Mouse (Mus musculus) adrenal gland, adult 18-20 months (tissue): Measurements from ENCODE around the gene Osbp. TPM values are rescaled to one million over a fixed set of nuclear protein-coding genes. Genes with fewer than 3 reads are reported as not detected.
A peak's percentile ranks its signal among the peaks of the same experiment; 100 is the strongest.

ENCODE experiments used
- DNase-seq, 2 experiments: peaks; one replicate each; pipeline ENCODE4 v3.0.0; 2021 to 2022; ENCODE audit warnings: low spot score in 2 of 2
- microRNA-seq, 2 experiments: library from miRNA; unstranded; fragments of <30 nt; microRNA quantifications; one replicate each; pipeline ENCODE4 v1.2.0; 2021; ENCODE audit warnings: borderline number of aligned reads in 2 of 2
- total RNA-seq, 2 experiments: library from RNA; stranded (reverse); gene quantifications; 1 replicate in 1 of 2; 2 replicates in 1 of 2; pipeline ENCODE4 v1.2.3; 2021

The Osbp gene
- total RNA-seq, 2 experiments from 2014 or later: 61.3 to 90.1 TPM

- DNase-seq: peak; percentile 64 to 70
Measured at GRCm38 (mm10) chr19:12010281-12010771, 44.6 kb downstream of the Osbp start.

GRCm38 (mm10) chr19:12010916-12011559, 45.3 kb downstream of the Osbp start:
- DNase-seq: peak; percentile 71 to 74

- DNase-seq: peak; percentile 87 to 90
Measured at GRCm38 (mm10) chr19:12011560-12012556, 46.1 kb downstream of the Osbp start.

GRCm38 (mm10) chr19:12012615-12013014, 46.9 kb downstream of the Osbp start:
- DNase-seq: no peak

- peak; percentile 59 to 65 for DNase-seq
Measured at GRCm38 (mm10) chr19:12013228-12013627, 47.5 kb downstream of the Osbp start.

- DNase-seq: no peak
Measured at GRCm38 (mm10) chr19:12015708-12016107, 50.0 kb downstream of the Osbp start.

- DNase-seq: no peak
Measured at GRCm38 (mm10) chr19:12016192-12016591, 50.5 kb downstream of the Osbp start.

GRCm38 (mm10) chr19:12024149-12024548, 58.4 kb downstream of the Osbp start:
- DNase-seq: no peak

- DNase-seq: no peak
Measured at GRCm38 (mm10) chr19:12025333-12025732, 59.6 kb downstream of the Osbp start.

- DNase-seq: no peak
Measured at GRCm38 (mm10) chr19:12026606-12027005, 60.9 kb downstream of the Osbp start.

GRCm38 (mm10) chr19:12037727-12038126, 72.0 kb downstream of the Osbp start:
- DNase-seq: no peak

- DNase-seq: no peak
Measured at GRCm38 (mm10) chr19:12041217-12041616, 75.5 kb downstream of the Osbp start, which contains the start of gene Olfr1423. Gene Olfr1423, minus strand, starts transcription at chr19:12041317.

- no peak for DNase-seq
Measured at GRCm38 (mm10) chr19:12043163-12043562, 77.4 kb downstream of the Osbp start.

Small RNA genes lying within 50 kb of the gene (microRNA-seq; reads per million reads assigned to microRNA genes)
- gene Mir6994: 1.8 to 4.3 reads per million in 2 experiments

Other genes with a start within 250 kb of the Osbp start
- gene Gif, start 218.4 kb upstream of the Osbp start, total RNA-seq: not detected
- gene Mrpl16, start 195.6 kb upstream of the Osbp start, total RNA-seq: 10 to 100 TPM; 63.6 to 72.3 TPM
- gene Stx3, start 146.5 kb upstream of the Osbp start, total RNA-seq: 1 to 10 TPM; 6.9 to 9.5 TPM
- gene Olfr1417, start 126.7 kb upstream of the Osbp start, total RNA-seq: not detected
- gene Olfr1418, start 104.9 kb upstream of the Osbp start, total RNA-seq: not detected
- not detected for gene Olfr1419, start 90.8 kb upstream of the Osbp start, total RNA-seq
- gene Olfr1420, start 79.4 kb upstream of the Osbp start, total RNA-seq: not detected
- gene Patl1, start 53.5 kb upstream of the Osbp start, total RNA-seq: 10 to 100 TPM; 28.0 to 28.5 TPM
- gene Olfr1423, start 75.4 kb downstream of the Osbp start, total RNA-seq: not detected
- not detected for gene Olfr1424, start 96.7 kb downstream of the Osbp start, total RNA-seq
- gene Olfr1425, start 111.8 kb downstream of the Osbp start, total RNA-seq: not detected
- not detected for gene Olfr1426, start 126.1 kb downstream of the Osbp start, total RNA-seq
- not detected for gene Olfr1427, start 137.4 kb downstream of the Osbp start, total RNA-seq
- gene Olfr1428, start 150.0 kb downstream of the Osbp start, total RNA-seq: not detected
- not detected for gene Olfr76, start 157.3 kb downstream of the Osbp start, total RNA-seq
- not detected for gene Olfr1555-ps1, start 204.2 kb downstream of the Osbp start, total RNA-seq
- not detected for gene Olfr1431, start 234.7 kb downstream of the Osbp start, total RNA-seq